Mouse (Mus musculus) CD8-positive naive resting alpha-beta T cell, adult 2 months (primary cell): ENCODE measurements around the gene Marcksl1.
A peak's percentile ranks its signal among the peaks of the same experiment; 100 is the strongest.

Experiments
- DNase-seq, 2 experiments: peaks; one replicate each; pipeline ENCODE4 v3.0.0; 2022; ENCODE audit warnings: low read depth in 2 of 2, low spot score in 2 of 2

Gene Marcksl1

DNA sequence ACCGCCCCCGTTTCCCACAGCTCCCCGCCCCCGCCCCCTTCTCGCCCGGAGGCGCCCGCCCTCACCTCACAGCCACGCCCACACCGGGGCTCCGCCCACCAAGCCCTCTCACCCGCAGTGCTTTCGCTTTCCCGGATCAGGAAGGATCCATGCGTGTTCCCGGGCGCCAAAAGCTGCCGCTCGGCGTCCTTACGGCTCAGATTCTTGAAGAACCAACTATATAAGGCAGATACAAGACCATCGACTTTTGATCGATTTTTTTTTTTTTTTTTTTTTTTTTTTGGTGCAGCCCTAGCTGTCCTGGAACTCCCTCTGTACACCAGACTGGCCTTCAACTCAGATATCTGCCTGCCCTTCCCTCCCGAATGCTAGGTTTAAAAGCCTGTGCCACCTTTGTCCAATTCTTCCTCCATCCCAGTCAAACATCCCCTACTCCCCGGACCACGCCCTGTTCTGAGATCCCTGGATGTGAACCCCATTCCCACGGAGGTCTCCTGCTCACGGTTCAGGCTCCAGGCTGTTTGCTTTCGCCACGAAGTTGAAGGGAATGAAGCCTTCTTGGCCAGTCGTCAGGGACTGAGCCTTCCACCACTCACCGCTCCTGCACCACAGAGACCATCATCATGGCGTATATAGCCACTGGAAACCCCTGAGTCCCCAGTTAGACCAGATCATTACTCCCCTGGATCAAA lies 43.3 kb downstream of the Marcksl1 start:
- peak; percentile 48 to 70 for DNase-seq

DNA sequence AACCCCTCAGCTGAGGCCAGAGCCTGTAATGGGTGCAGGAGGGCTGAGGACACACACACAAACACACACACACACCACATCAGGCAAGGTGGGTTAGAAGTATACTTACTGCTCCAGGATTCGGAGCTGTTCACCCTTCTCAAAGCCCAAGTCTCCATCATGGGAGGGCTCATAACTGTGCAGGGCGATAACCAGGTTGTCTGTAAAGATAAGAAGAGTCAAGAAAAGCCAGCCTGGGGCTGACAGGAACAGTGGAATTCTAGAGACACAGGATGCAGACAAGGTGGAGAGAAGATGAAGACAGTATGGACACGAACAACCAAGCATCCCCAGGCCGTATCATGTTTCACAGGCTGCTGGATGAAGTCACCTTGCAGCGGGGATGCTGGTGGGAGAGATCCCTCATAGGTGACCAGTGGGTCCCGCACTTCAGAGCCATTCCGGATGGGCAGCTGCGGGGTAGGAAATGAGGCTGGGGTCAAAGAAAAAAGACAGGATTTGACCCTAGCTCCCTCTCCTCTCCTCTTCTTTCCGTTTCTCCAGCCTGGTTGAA lies 44.0 kb downstream of the Marcksl1 start:
- no peak for DNase-seq

DNA sequence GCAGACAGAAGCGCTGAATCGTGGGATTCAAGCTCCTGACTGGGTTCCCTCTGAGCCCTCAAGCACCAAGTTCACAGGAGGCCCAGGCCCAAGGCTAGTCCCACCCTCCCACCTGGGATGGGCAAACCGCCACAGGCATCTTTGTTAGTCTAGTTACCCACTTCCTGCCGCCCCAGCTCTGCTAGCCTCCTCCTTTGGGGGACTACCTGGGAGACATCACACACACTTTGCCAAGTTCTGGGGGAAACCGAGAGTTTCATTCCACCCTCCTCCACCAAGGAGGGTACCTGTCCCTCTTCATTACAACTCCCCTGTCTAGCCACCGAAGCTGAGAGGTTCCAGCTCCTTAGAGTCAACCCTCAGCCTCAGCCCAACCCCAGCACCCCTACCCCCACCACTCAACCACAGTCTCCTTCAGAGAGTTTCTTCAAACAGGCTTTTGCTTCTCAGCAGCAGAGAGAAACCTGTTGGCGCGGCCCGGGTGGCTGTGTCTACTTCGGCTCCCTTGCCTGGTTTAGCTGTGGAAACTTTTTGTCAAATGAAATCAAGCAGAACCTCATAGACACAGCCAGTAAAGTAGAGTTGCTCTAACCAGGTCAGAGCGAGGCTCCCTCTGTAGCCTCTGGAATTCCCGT lies 45.1 kb downstream of the Marcksl1 start:
- DNase-seq, result peak; percentile 82 to 83

DNA sequence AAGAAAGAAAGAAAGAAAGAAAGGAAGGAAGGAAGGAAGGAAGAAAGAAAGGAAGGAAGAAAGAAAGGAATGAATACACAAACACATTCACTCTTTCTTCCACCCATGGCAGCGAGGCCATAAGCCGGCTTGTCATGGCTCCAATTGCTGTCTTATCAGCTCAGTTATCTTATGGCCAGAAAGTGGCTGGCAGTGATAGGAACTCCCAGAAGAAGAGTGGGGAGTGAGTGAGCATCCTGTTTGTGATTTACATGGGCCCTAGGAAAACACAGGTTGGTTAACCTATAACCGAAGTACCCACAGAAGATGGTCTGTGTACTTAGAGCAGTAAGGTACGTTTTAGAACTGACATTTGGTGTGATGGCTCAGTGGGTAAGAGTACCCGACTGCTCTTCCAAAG lies 47.8 kb downstream of the Marcksl1 start:
- DNase-seq, result no peak

DNA sequence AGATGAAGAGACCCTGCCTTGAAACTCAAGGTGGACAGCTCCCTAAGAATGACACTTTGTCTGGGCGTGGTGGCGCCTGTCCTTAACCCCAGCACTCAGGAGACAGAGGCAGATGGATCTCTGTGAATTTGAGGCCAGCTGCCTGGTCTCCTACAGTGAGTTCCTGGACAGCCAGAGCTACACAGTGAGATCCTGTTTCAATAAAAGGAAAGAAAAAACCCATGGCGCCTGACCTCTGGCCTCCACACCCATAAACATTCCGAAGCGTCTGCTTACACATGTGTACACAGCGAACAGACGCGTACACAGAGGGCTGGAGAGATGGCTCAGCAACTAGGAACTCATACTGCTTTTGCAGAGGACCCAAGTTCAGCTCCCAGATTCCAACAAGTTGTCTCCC lies 50.3 kb downstream of the Marcksl1 start:
- no peak for DNase-seq

DNA sequence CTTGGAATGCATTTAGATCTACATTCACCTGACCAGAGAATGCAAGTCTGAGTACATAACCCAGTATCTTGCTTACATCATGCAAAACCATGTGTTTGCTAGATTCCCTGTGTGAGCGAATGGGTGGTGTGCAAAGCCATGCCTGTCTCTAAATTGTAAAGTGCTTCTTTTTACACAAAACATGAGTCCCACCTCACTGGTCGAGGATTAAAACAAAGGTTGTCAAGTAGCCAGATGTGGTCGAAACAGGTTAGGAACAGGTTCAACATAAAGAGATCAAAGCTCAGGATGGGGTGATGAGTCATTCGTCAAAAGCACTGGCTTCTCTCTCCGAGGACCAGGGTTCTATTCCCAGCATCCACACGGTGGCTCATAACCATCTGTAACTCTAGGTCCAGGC lies 51.8 kb downstream of the Marcksl1 start:
- DNase-seq, result no peak
